Mouse (Mus musculus) heart, adult 2 months (tissue): ENCODE measurements at regions not wholly inside any gene's neighbourhood (a gene's known extent, or its start where the extent isn't known, plus 50 kb on each side); places are given as distances from the start of the nearest gene placed in this dataset.

ENCODE experiments used
- CTCF ChIP-seq: fragments of 200-600 bp; IDR thresholded peaks from 2 replicates; pipeline ENCODE4 v1.8.1; 2022; ENCODE audit warnings: antibody characterized with exemption, mild to moderate bottlenecking, moderate library complexity
- POLR2A ChIP-seq: fragments of 200-500 bp; IDR thresholded peaks from 2 replicates; pipeline ENCODE4 v1.6.1; 2011; ENCODE audit warnings: mild to moderate bottlenecking, low read depth, low read length, control low read depth; ENCODE audit not compliant: insufficient read depth

- TF ChIP-seq CTCF = no peak
- TF ChIP-seq POLR2A = no peak
Measured at GRCm38 (mm10) chr6:100396311-100397200, 109.3 kb upstream of the Rybp start.
